8 mouse cellular contexts compared by ENCODE assay signal in genomic region chr16:32609401-32609779, GRCm38 (mm10). TPM values are rescaled to one million over a fixed set of nuclear protein-coding genes. Genes with fewer than 3 reads are reported as not detected.
DNase-seq lines count a peak whose midpoint lies in the region; ATAC-seq and TF ChIP-seq lines count a peak whose summit lies in the region.

No protein-coding gene starts in this region.

- ATAC-seq in hindbrain, embryonic 16.5 days: no peak
- ATAC-seq in midbrain, embryonic 16.5 days: peak; percentile 23

- H3K27me3 ChIP-seq in hindbrain, embryonic 16.5 days (replicated peaks; ENCODE audit: control insufficient read depth, insufficient read depth, low read length): no peaks in the 10 kb centered on the region
- no peaks in the 10 kb centered on the region for H3K27me3 ChIP-seq in midbrain, embryonic 16.5 days (ENCODE audit: control insufficient read depth, insufficient read depth, low read depth, low read length)

- 3% methylated on average over 14 of the region's 14 CpGs for WGBS in lung, adult 2 months
- 1% methylated on average over 14 of the region's 14 CpGs for WGBS in hindbrain, embryonic 16.5 days
- WGBS in midbrain, embryonic 16.5 days: under 1% methylated on average over 14 of the region's 14 CpGs

- no peaks in the 10 kb centered on the region for H3K4me1 ChIP-seq in lung, adult 2 months (ENCODE audit: control insufficient read depth, insufficient read depth, low read length)
- H3K4me1 ChIP-seq in brown adipose tissue, adult 24 weeks (ENCODE audit: control insufficient read depth, insufficient read depth, insufficient read length, low read length): no peaks in the 10 kb centered on the region
- peaks cover 8% of the 10 kb centered on the region for H3K4me1 ChIP-seq in hindbrain, embryonic 16.5 days (ENCODE audit: control insufficient read depth, insufficient read depth, low read depth, low read length)
- H3K4me1 ChIP-seq in midbrain, embryonic 16.5 days (ENCODE audit: control insufficient read depth, insufficient read depth, low read length): peaks cover 12% of the 10 kb centered on the region

- H3K4me3 ChIP-seq in lung, adult 2 months (replicated peaks; ENCODE audit: extremely low read depth, low read depth, low read length): peak overlapping the region; percentile 94
- peak overlapping the region; percentile 84 for H3K4me3 ChIP-seq in brown adipose tissue, adult 24 weeks (ENCODE audit: insufficient read depth, low read depth, low read length)
- peak overlapping the region; percentile 93 for H3K4me3 ChIP-seq in hindbrain, embryonic 16.5 days (ENCODE audit: low read length)
- H3K4me3 ChIP-seq in midbrain, embryonic 16.5 days (ENCODE audit: low read depth, low read length): peak overlapping the region; percentile 89

- no peaks in the 10 kb centered on the region for H3K9me3 ChIP-seq in hindbrain, embryonic 16.5 days (ENCODE audit: control insufficient read depth, low read length)
- no peaks in the 10 kb centered on the region for H3K9me3 ChIP-seq in midbrain, embryonic 16.5 days (replicated peaks; ENCODE audit: control insufficient read depth, low read length, poor library complexity, severe bottlenecking)

- DNase-seq in lung, adult 2 months: no peak
- DNase-seq in lung, adult 18-20 months: no peak
- DNase-seq in gastrocnemius, postnatal 36 days: no peak
- no peak for DNase-seq in embryo, embryonic 9.5 days (ENCODE audit: extremely low spot score)
- DNase-seq in gastrocnemius, postnatal 4 days (ENCODE audit: low spot score in 2 of 2): no peak

- H3K4me2 ChIP-seq in hindbrain, embryonic 16.5 days (ENCODE audit: low read length): peak overlapping the region; percentile 70
- peak overlapping the region; percentile 70 for H3K4me2 ChIP-seq in midbrain, embryonic 16.5 days (ENCODE audit: low read length)

- TF ChIP-seq CTCF in lung, adult 2 months (IDR thresholded peaks at IDR 0.05; ENCODE audit: insufficient read depth, low read length): no peak

- H3K27ac ChIP-seq in brown adipose tissue, adult 24 weeks (replicated peaks; ENCODE audit: low read depth, low read length): peak overlapping the region; percentile 91
- peak overlapping the region; percentile 95 for H3K27ac ChIP-seq in hindbrain, embryonic 16.5 days (ENCODE audit: low read depth, low read length)
- H3K27ac ChIP-seq in midbrain, embryonic 16.5 days (ENCODE audit: low read length): peak overlapping the region; percentile 92

- H3K9ac ChIP-seq in hindbrain, embryonic 16.5 days (ENCODE audit: low read depth, low read length): peak overlapping the region; percentile 93
- peak overlapping the region; percentile 86 for H3K9ac ChIP-seq in midbrain, embryonic 16.5 days (ENCODE audit: low read depth, low read length)

- no peaks in the 10 kb centered on the region for H3K36me3 ChIP-seq in hindbrain, embryonic 16.5 days (ENCODE audit: control insufficient read depth, insufficient read depth, low read length)
- no peaks in the 10 kb centered on the region for H3K36me3 ChIP-seq in midbrain, embryonic 16.5 days (ENCODE audit: control insufficient read depth, insufficient read depth, low read length)

- intact Hi-C loops in gastrocnemius, postnatal 36 days (cut with DNase I): loop anchor here (5.0 kb wide), 2 partner anchors 42 to 102 kb away; no protein-coding TSS in a partner anchor

- no peak for TF ChIP-seq POLR2A in lung, adult 2 months (IDR thresholded peaks at IDR 0.05; ENCODE audit: borderline replicate concordance, extremely low read depth, low read depth, low read length)

RNA-seq across cellular contexts. Expression of gene Tfrc, which starts 0.7 kb away (rescaled TPM):
- polyA plus RNA-seq in lung, adult 2 months (2012; rRNA removed): 7.5 and 12.8 TPM in 2 replicates
- 13.7 and 27.0 TPM in 2 replicates for polyA plus RNA-seq in brown adipose tissue, adult 24 weeks (2012; ENCODE audit: insufficient read depth, insufficient read length, missing spikeins)
- 26.3 and 36.5 TPM in 2 replicates for polyA plus RNA-seq in hindbrain, embryonic 16.5 days (2015; fragmentation: Nextera tagmentation; extraction: Ambion mirVana)
- 33.3 and 40.5 TPM in 2 replicates for polyA plus RNA-seq in midbrain, embryonic 16.5 days (2015; fragmentation: Nextera tagmentation; extraction: Ambion mirVana)
- 100 to 1,000 TPM; 157 to 180 TPM for total RNA-seq in gastrocnemius, postnatal 36 days (2021)
- total RNA-seq in gastrocnemius, postnatal 4 days (2021): 100 to 1,000 TPM in 1 of 2 experiments, 10 to 100 TPM in 1; 83.5 to 124 TPM

RNA-seq across cellular contexts. Expression of gene Tnk2, which starts 34.3 kb away (rescaled TPM):
- 107 and 119 TPM in 2 replicates for polyA plus RNA-seq in lung, adult 2 months (2012; rRNA removed)
- 18.7 and 24.1 TPM in 2 replicates for polyA plus RNA-seq in brown adipose tissue, adult 24 weeks (2012; ENCODE audit: insufficient read depth, insufficient read length, missing spikeins)
- 19.3 and 22.6 TPM in 2 replicates for polyA plus RNA-seq in hindbrain, embryonic 16.5 days (2015; fragmentation: Nextera tagmentation; extraction: Ambion mirVana)
- polyA plus RNA-seq in midbrain, embryonic 16.5 days (2015; fragmentation: Nextera tagmentation; extraction: Ambion mirVana): 19.0 and 21.6 TPM in 2 replicates
- 10 to 100 TPM; 40.0 to 44.8 TPM for total RNA-seq in gastrocnemius, postnatal 36 days (2021)
- 10 to 100 TPM; 79.9 to 82.7 TPM for total RNA-seq in gastrocnemius, postnatal 4 days (2021)
